Mouse (Mus musculus): ENCODE results near the gene Mup22.
"Not testable (repeated sequence)": the region's sequence is repeated elsewhere in the genome, so short reads cannot be mapped to it uniquely, and the experiment has no call there.

Mup22 gene

GRCm38 (mm10) chr4:60821363-60821762 lies at the start of gene Mup22:
Gene Mup22 (minus strand): TSS chr4:60821463.
- DNase-seq, result not testable (repeated sequence)

GRCm38 (mm10) chr4:60840889-60841288 lies 19.6 kb upstream of the Mup22 start:
- DNase-seq, result not testable (repeated sequence)
